Mouse (Mus musculus) brain, embryonic 14.5 days (tissue): ENCODE measurements around the gene Hsbp1.
"Not testable (repeated sequence)": the region's sequence is repeated elsewhere in the genome, so short reads cannot be mapped to it uniquely, and the experiment has no call there.

Experiments
- CTCF ChIP-seq: fragments of 200-500 bp; IDR thresholded peaks from 2 replicates; pipeline ENCODE4 v1.5.1; 2012; ENCODE audit warnings: inconsistent platforms, mild to moderate bottlenecking, moderate library complexity, borderline replicate concordance; ENCODE audit not compliant: insufficient read depth, insufficient read length; ENCODE audit errors: extremely low read depth
- POLR2A ChIP-seq: fragments of 200-500 bp; IDR thresholded peaks from 2 replicates; pipeline ENCODE4 v1.6.1; 2012; ENCODE audit warnings: mild to moderate bottlenecking, inconsistent platforms, borderline replicate concordance; ENCODE audit not compliant: poor library complexity, insufficient read depth, insufficient read length, severe bottlenecking; ENCODE audit errors: extremely low read depth

DNA sequence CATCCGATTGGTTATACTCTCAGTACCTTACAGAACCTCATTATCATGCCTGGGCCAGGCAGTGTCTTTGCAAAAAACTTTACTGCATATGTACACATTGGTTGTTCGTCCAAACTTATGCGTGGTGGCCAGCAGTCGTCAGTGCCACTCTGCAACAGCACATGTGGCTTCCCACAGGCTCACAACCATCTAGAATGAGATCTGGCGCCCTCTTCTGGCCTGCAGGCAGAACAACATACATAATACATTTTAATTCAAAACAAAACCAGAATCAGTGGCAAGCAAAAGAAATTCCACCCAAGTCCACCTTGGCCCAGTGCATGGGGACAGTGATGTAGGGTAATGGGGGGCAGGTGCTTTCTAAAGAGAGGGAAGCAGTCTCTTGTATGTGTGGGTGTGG is 12.3 kb downstream of the Hsbp1 start:
- TF ChIP-seq POLR2A = not testable (repeated sequence)
- TF ChIP-seq CTCF = peak; percentile 35; the same call in 1 of the 2 replicates
